Mouse (Mus musculus) retina, adult 2 months (tissue): ENCODE data around the gene Dcaf10.

ENCODE experiments used
- DNase-seq: peaks from one replicate; pipeline ENCODE4 v3.0.0-alpha.2; 2012; ENCODE audit warnings: low read depth, low spot score

Dcaf10 gene

DNA sequence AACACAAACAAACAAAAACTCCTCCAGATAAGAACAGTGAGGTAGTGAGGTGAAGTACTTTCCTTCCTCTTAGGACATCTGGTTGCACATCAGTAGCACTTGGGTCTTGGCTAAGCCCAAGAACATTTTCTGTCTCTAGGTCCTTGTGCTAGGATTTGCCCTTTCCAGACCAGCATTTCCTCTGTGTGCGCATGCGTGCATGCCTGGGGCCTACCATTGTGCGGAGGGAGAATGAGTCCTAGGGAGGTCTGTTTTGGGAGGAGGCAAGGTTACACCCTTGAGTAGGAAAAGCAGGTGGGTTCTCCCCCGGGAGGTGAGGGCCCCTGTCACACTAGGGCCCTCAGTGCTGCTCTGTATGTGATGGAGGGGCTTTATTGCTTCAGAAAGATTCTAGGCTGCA is 77.2 kb downstream of the Dcaf10 start:
- DNase-seq, result no peak

DNA sequence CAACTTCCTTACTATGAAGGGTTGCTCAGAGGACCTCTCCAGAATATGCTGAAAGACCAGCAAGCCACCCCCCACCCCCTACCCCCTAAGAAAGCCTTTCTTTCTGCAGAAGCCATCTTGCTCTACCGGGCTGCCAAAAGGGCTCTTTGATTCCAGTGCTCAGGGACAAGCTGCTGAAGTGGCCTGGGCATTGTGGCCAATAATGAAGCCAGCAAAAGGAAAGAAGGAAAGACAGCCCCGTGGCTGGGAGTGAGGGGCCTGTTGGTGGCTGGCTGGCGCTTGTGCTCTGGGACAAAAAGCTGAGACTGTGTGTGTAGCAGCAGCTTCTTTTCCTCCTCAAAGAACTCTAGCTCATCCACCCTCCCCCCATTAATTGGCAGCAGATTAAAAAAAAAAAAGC is 78.8 kb downstream of the Dcaf10 start:
- DNase-seq, result no peak

DNA sequence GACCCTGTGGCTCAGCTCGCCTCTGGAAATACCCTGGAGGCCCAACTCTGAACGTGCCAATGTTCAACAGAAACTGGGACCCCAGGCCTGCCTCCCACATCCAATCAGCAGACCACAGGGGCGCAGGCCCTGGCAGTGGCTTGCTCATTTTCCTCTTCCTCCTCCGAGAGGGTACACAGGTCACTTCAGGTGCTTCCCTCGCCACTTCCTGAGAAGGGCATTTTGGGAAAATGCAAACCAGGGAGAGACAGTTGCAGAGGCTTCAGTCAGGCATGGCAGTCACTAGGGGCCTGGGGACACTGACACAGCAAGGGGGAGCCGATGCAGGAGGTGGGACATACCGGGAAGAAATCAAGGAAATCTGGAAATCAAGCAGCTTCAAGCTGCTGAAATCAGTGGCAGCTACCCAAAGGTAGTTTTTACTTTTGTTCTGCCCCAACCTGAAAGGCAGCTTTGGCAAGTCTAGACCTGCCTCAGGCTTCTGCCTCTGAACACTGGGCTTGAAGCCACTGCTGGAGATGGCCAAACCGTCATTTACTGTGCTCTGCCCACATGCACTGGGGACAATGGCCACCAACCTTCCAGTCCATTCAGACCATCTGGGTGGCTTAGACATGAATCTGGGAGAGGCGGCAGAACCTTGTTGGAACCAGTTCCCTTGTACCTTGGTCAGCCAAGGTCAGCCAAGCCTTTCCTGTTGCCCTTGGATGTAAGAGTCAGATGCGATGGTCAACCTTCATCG is 79.8 kb downstream of the Dcaf10 start:
- DNase-seq, result no peak

DNA sequence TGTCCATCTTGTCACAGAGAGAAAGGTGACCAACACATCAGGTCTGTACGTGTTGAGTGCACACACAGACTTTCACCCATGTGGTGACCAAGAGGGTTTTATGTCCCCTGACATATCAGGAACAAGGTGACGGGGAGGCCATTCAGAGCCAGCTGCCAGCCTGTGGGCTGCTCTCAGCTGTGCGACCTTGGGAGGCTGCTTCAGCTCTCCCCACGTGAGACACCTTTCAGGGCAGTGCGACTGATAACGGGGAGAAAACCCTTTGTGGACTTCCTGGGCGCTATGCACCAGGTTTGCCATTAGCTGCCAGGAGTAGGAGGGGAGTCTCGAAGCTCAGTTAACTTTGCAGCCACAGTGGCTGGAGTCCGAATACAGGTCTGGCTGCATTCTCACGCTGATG is 80.7 kb downstream of the Dcaf10 start:
- no peak for DNase-seq

DNA sequence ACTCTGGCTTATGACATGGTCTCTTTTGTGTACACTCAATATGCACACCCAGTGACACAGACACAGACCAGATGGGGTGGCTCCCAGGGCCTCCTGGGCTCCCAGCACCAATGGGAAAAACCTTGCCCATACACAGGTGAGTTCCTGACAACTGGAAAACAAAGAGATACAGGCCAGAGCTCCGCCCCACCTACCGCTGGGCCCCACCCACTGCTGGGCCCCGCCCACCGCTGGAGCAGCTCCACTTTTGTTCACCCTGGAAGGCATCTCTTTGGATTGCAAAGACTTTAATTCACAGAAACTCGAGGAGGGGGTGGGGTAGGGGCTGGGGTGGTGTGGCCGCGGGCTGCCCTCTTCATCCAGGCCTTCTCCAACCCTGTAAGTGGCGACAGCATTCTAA is 81.5 kb downstream of the Dcaf10 start:
- no peak for DNase-seq

DNA sequence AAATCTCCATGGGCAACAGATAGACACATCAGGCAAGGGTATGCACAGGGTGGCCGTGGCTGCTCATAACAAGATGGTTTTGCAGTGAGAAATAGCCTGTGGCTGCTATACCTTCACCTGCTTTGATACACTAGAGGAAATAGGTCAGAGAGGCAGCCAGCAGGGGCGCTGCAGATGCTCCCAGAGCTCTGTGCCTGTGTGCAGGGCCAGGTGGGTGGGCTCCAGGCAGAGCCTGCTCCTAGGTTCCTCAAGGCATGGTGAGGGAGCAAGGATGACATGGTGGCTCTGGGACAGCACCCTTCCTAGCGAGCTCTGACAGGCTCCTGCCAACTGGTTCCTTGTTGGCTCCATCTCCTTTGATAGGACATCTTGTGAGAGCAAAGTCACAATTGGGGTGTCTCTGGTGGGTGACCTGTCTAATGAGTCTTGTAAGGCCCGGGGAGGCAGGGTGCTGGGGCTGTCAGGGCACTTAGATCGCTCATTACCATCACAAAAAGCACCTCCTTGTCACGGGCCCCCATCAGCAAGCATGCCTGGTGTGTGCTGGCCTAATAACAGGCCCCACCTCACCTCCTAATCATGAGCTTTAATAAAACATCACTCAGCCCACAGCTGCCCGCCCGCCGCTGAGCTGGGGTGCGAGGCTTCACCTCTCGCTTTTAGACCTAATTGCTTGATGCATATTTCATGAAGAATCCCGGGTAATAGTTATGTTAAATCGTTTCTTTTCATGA is 85.0 kb downstream of the Dcaf10 start:
- no peak for DNase-seq
